Mouse (Mus musculus) liver, adult 2 months (tissue): Measurements from ENCODE around the gene Scd3.

Experiments
- CTCF ChIP-seq: fragments of 200-500 bp; IDR thresholded peaks from 2 replicates; pipeline ENCODE4 v1.5.1; 2011; ENCODE audit warnings: low read depth, low read length, control low read depth
- POLR2A ChIP-seq: fragments of 200-500 bp; IDR thresholded peaks from 2 replicates; pipeline ENCODE4 v1.6.1; 2011; ENCODE audit warnings: low read length, control low read depth; ENCODE audit not compliant: insufficient read depth; ENCODE audit errors: extremely low read depth

DNA sequence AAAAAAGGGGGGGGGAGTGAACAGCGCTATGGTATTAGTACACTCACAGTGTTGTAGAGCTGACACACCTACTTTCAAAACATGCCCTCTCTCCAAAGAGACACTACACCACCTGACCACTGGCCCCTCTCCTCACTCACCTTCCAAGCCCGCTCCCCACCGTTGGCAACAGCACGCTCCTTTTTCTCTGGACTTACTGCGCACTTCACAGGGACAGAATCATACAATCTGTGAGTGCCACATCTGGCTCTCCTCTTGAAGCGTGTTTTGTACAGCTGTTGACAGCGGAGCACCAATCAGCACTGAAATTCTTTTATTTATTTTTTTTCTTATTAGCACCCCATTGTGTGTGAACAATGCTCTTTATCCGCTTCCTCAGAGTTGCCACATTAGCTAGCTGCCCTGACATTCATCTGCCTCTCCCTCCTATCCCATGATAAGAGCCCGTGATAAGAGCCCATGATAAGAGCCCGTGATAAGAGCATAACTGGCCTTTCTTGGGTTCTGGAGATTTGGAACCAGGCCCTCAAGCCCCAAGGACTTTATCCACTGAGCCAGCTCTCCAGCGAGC is 43.4 kb downstream of the Scd3 start:
- TF ChIP-seq POLR2A (no peak), CTCF (no peak)
